Mouse (Mus musculus): Measurements from ENCODE around the gene Lyz2. TPM values are rescaled to one million over a fixed set of nuclear protein-coding genes. Genes with fewer than 3 reads are reported as not detected.
"Not testable (repeated sequence)": the region's sequence is repeated elsewhere in the genome, so short reads cannot be mapped to it uniquely, and the experiment has no call there.

The Lyz2 gene
- polyA plus RNA-seq, 1 experiment from 2014 or later: 713 TPM

- WGBS (ENCODE audit: insufficient replicate concordance): 23% methylated on average over 1 of the region's 1 CpGs
Measured at GRCm38 (mm10) chr10:117301688-117302087, 19.6 kb upstream of the Lyz2 start.

GRCm38 (mm10) chr10:117299901-117300520 is 17.9 kb upstream of the Lyz2 start:
- Histone ChIP-seq H3K4me2 (ENCODE audit: low read depth, low read length) (no peak overlapping the region), H3K4me1 (ENCODE audit: control insufficient read depth, low read depth, low read length) (no peaks in the 10 kb centered on the region), H3K4me3 (ENCODE audit: low read depth, low read length) (no peak overlapping the region), H3K27me3 (ENCODE audit: control insufficient read depth, insufficient read depth, low read depth, low read length) (no peaks in the 10 kb centered on the region), H3K36me3 (ENCODE audit: control insufficient read depth, insufficient read depth) (no peaks in the 10 kb centered on the region), H3K9me3 (replicated peaks; ENCODE audit: control insufficient read depth, low read length) (no peaks in the 10 kb centered on the region), H3K27ac (ENCODE audit: low read length) (no peak overlapping the region), H3K9ac (ENCODE audit: low read depth, low read length) (no peak overlapping the region)
- 37% methylated on average over 5 of the region's 5 CpGs for WGBS (ENCODE audit: insufficient replicate concordance)
- ATAC-seq (ENCODE audit: low read depth): no peak

More at GRCm38 (mm10) chr10:117301688-117302087, 19.6 kb upstream of the Lyz2 start:
- H3K4me2 ChIP-seq (ENCODE audit: low read depth, low read length): no peak overlapping the region
- H3K27me3 ChIP-seq (ENCODE audit: control insufficient read depth, insufficient read depth, low read depth, low read length): no peaks in the 10 kb centered on the region
- no peaks in the 10 kb centered on the region for H3K9me3 ChIP-seq (replicated peaks; ENCODE audit: control insufficient read depth, low read length)
- ATAC-seq (ENCODE audit: low read depth): no peak
- no peak overlapping the region for H3K4me3 ChIP-seq (ENCODE audit: low read depth, low read length)
- no peak overlapping the region for H3K9ac ChIP-seq (ENCODE audit: low read depth, low read length)
- no peaks in the 10 kb centered on the region for H3K4me1 ChIP-seq (ENCODE audit: control insufficient read depth, low read depth, low read length)
- no peaks in the 10 kb centered on the region for H3K36me3 ChIP-seq (ENCODE audit: control insufficient read depth, insufficient read depth)
- no peak overlapping the region for H3K27ac ChIP-seq (ENCODE audit: low read length)

- Histone ChIP-seq H3K9ac (ENCODE audit: low read depth, low read length) (no peak overlapping the region), H3K4me1 (ENCODE audit: control insufficient read depth, low read depth, low read length) (no peaks in the 10 kb centered on the region), H3K4me2 (ENCODE audit: low read depth, low read length) (no peak overlapping the region), H3K4me3 (ENCODE audit: low read depth, low read length) (no peak overlapping the region), H3K27me3 (ENCODE audit: control insufficient read depth, insufficient read depth, low read depth, low read length) (no peaks in the 10 kb centered on the region), H3K9me3 (replicated peaks; ENCODE audit: control insufficient read depth, low read length) (no peaks in the 10 kb centered on the region), H3K36me3 (ENCODE audit: control insufficient read depth, insufficient read depth) (no peaks in the 10 kb centered on the region), H3K27ac (ENCODE audit: low read length) (no peak overlapping the region)
- 69% methylated on average over 4 of the region's 4 CpGs for WGBS (ENCODE audit: insufficient replicate concordance)
- no peak for ATAC-seq (ENCODE audit: low read depth)
Measured at GRCm38 (mm10) chr10:117299106-117299505, 17.0 kb upstream of the Lyz2 start.

- no peak for ATAC-seq (ENCODE audit: low read depth)
Measured at GRCm38 (mm10) chr10:117298336-117298735, 16.2 kb upstream of the Lyz2 start.

GRCm38 (mm10) chr10:117292671-117293070 is 10.6 kb upstream of the Lyz2 start, which contains the start of gene Lyz1:
Lyz1 (minus strand) TSS chr10:117292868.
- no peak within 1 kb of the TSS for H3K27ac ChIP-seq (ENCODE audit: low read length)
- no peaks in the 10 kb centered on the region for H3K9me3 ChIP-seq (replicated peaks; ENCODE audit: control insufficient read depth, low read length)
- H3K4me1 ChIP-seq (ENCODE audit: control insufficient read depth, low read depth, low read length): no peaks in the 10 kb centered on the region
- ATAC-seq (ENCODE audit: low read depth): no peak
- 59% methylated on average over 5 of the region's 5 CpGs for WGBS (ENCODE audit: insufficient replicate concordance)
- no peaks in the 10 kb centered on the region for H3K36me3 ChIP-seq (ENCODE audit: control insufficient read depth, insufficient read depth)
- no peaks in the 10 kb centered on the region for H3K27me3 ChIP-seq (ENCODE audit: control insufficient read depth, insufficient read depth, low read depth, low read length)
- no peak within 1 kb of the TSS for H3K4me2 ChIP-seq (ENCODE audit: low read depth, low read length)
- no peak within 1 kb of the TSS for H3K4me3 ChIP-seq (ENCODE audit: low read depth, low read length)
- no peak within 1 kb of the TSS for H3K9ac ChIP-seq (ENCODE audit: low read depth, low read length)

More at GRCm38 (mm10) chr10:117298336-117298735, 16.2 kb upstream of the Lyz2 start:
- Histone ChIP-seq H3K9ac (ENCODE audit: low read depth, low read length) (no peak overlapping the region), H3K27ac (ENCODE audit: low read length) (no peak overlapping the region), H3K9me3 (replicated peaks; ENCODE audit: control insufficient read depth, low read length) (no peaks in the 10 kb centered on the region), H3K27me3 (ENCODE audit: control insufficient read depth, insufficient read depth, low read depth, low read length) (no peaks in the 10 kb centered on the region), H3K4me1 (ENCODE audit: control insufficient read depth, low read depth, low read length) (no peaks in the 10 kb centered on the region), H3K4me3 (ENCODE audit: low read depth, low read length) (no peak overlapping the region), H3K4me2 (ENCODE audit: low read depth, low read length) (no peak overlapping the region), H3K36me3 (ENCODE audit: control insufficient read depth, insufficient read depth) (no peaks in the 10 kb centered on the region)
- 57% methylated on average over 6 of the region's 6 CpGs for WGBS (ENCODE audit: insufficient replicate concordance)

- ATAC-seq (ENCODE audit: low read depth); H3K4me2 ChIP-seq (ENCODE audit: low read depth, low read length); H3K9me3 ChIP-seq (replicated peaks; ENCODE audit: control insufficient read depth, low read length); H3K27ac ChIP-seq (ENCODE audit: low read length); H3K9ac ChIP-seq (ENCODE audit: low read depth, low read length); H3K4me1 ChIP-seq (ENCODE audit: control insufficient read depth, low read depth, low read length); H3K4me3 ChIP-seq (ENCODE audit: low read depth, low read length); H3K27me3 ChIP-seq (ENCODE audit: control insufficient read depth, insufficient read depth, low read depth, low read length); H3K36me3 ChIP-seq (ENCODE audit: control insufficient read depth, insufficient read depth): not testable (repeated sequence)
- WGBS (ENCODE audit: insufficient replicate concordance): 70% methylated on average over 6 of the region's 6 CpGs
Measured at GRCm38 (mm10) chr10:117290936-117291335, 8.8 kb upstream of the Lyz2 start.

GRCm38 (mm10) chr10:117290046-117290870 is 8.1 kb upstream of the Lyz2 start:
- Histone ChIP-seq H3K4me3 (ENCODE audit: low read depth, low read length) (no peak overlapping the region), H3K27ac (ENCODE audit: low read length) (no peak overlapping the region), H3K9ac (ENCODE audit: low read depth, low read length) (no peak overlapping the region), H3K4me1 (ENCODE audit: control insufficient read depth, low read depth, low read length) (no peaks in the 10 kb centered on the region), H3K9me3 (replicated peaks; ENCODE audit: control insufficient read depth, low read length) (no peaks in the 10 kb centered on the region), H3K36me3 (ENCODE audit: control insufficient read depth, insufficient read depth) (no peaks in the 10 kb centered on the region), H3K27me3 (ENCODE audit: control insufficient read depth, insufficient read depth, low read depth, low read length) (no peaks in the 10 kb centered on the region), H3K4me2 (ENCODE audit: low read depth, low read length) (no peak overlapping the region)
- WGBS (ENCODE audit: insufficient replicate concordance): 48% methylated on average over 6 of the region's 6 CpGs
- ATAC-seq (ENCODE audit: low read depth): no peak

- not testable (repeated sequence) for H3K27me3 ChIP-seq (ENCODE audit: control insufficient read depth, insufficient read depth, low read depth, low read length); H3K27ac ChIP-seq (ENCODE audit: low read length); H3K9me3 ChIP-seq (replicated peaks; ENCODE audit: control insufficient read depth, low read length); H3K4me2 ChIP-seq (ENCODE audit: low read depth, low read length); ATAC-seq (ENCODE audit: low read depth); H3K9ac ChIP-seq (ENCODE audit: low read depth, low read length); H3K36me3 ChIP-seq (ENCODE audit: control insufficient read depth, insufficient read depth); H3K4me3 ChIP-seq (ENCODE audit: low read depth, low read length); H3K4me1 ChIP-seq (ENCODE audit: control insufficient read depth, low read depth, low read length)
- WGBS (ENCODE audit: insufficient replicate concordance): 60% methylated on average over 5 of the region's 5 CpGs
Measured at GRCm38 (mm10) chr10:117289034-117289505, 6.9 kb upstream of the Lyz2 start.
